Mouse (Mus musculus): ENCODE measurements around the gene Zc3h14.

DNA sequence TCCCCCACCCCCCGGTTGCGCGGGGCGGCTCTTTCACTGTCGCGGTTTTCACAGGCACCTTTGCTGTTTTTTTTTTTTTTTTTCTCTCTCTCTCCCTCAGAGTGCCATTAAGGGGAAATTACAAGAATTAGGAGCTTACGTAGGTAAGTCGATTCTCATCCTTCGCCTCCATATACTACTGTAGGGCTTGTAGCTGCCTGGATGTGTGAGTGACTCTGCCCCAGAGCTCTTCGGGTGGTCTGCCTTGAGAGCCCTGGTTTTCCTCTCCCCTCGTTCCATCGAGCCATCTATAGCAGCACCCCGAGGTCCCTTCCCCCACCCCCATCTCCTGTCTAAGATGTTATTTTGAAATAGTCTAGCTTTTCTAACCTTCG lies 603 bp downstream of the Zc3h14 start:
- TF ChIP-seq FLI1 (IDR thresholded peaks at IDR 0.05; ENCODE audit: low read length) (no peak), GATA1 (IDR thresholded peaks at IDR 0.05; ENCODE audit: borderline replicate concordance, low read length) (no peak)

Measured in megakaryocyte, embryonic 14.5 days (primary cell).